Mouse (Mus musculus): ENCODE data around the gene Igf2bp1.

- TF ChIP-seq CTCF (IDR thresholded peaks at IDR 0.05; ENCODE audit: low read depth) (no peak), EP300 (optimal IDR thresholded peaks at IDR 0.05) (no peak)
Observed at GRCm38 (mm10) chr11:96015421-96015820, 9.7 kb upstream of the Igf2bp1 start.
